Mouse (Mus musculus) cerebellum, adult 2 months (tissue): ENCODE measurements around the gene Chtf18. TPM values are rescaled to one million over a fixed set of nuclear protein-coding genes. Genes with fewer than 3 reads are reported as not detected.
"Not testable (repeated sequence)": the region's sequence is repeated elsewhere in the genome, so short reads cannot be mapped to it uniquely, and the experiment has no call there.

Experiments
- DNase-seq, 2 experiments: peaks; one replicate each; pipeline ENCODE4 v3.0.0; 2021
- H3K27ac ChIP-seq: fragments of 200-500 bp; 2 replicates; pipeline ENCODE4 v1.5.1; 2012; ENCODE audit warnings: low read length, control low read depth, inconsistent platforms; ENCODE audit not compliant: insufficient read depth
- H3K27me3 ChIP-seq: fragments of 200-500 bp; 2 replicates; pipeline ENCODE4 v1.6.1; 2012; ENCODE audit warnings: inconsistent platforms, mild to moderate bottlenecking, low read length, moderate library complexity; ENCODE audit not compliant: control insufficient read depth, insufficient read depth
- H3K4me1 ChIP-seq: fragments of 200-500 bp; 2 replicates; pipeline ENCODE4 v1.6.1; 2011; ENCODE audit warnings: low read length; ENCODE audit not compliant: control insufficient read depth, insufficient read depth
- H3K4me3 ChIP-seq: fragments of 200-500 bp; replicated peaks from 2 replicates; pipeline ENCODE3; 2011; ENCODE audit warnings: mild to moderate bottlenecking, low read depth, low read length, control low read depth; ENCODE audit not compliant: insufficient read depth
- CTCF ChIP-seq: fragments of 200-500 bp; IDR thresholded peaks from 2 replicates; pipeline ENCODE4 v1.5.1; 2011; ENCODE audit warnings: low read depth, mild to moderate bottlenecking, control low read depth, low read length, moderate library complexity, borderline replicate concordance; ENCODE audit not compliant: insufficient read depth
- POLR2A ChIP-seq: fragments of 200-500 bp; IDR thresholded peaks from 2 replicates; pipeline ENCODE4 v1.6.1; 2011; ENCODE audit warnings: low read length, control low read depth, borderline replicate concordance; ENCODE audit not compliant: insufficient read depth
- WGBS: fragments of 180-500 bp; shearing (Covaris S2); methylation state at CpG from one replicate; pipeline ENCODE4 v1.1.7; 2018; 5-methylcytosine and 5-hydroxymethylcytosine counted together
- polyA plus RNA-seq: library from polyadenylated mRNA; depleted of rRNA; stranded (reverse); fragments of >200 nt; gene quantifications from 2 replicates; pipeline ENCODE4 v1.2.3, GENCODE M21; 2012

Chtf18 gene
- polyA plus RNA-seq, 1 experiment, result 3.7 TPM

DNA sequence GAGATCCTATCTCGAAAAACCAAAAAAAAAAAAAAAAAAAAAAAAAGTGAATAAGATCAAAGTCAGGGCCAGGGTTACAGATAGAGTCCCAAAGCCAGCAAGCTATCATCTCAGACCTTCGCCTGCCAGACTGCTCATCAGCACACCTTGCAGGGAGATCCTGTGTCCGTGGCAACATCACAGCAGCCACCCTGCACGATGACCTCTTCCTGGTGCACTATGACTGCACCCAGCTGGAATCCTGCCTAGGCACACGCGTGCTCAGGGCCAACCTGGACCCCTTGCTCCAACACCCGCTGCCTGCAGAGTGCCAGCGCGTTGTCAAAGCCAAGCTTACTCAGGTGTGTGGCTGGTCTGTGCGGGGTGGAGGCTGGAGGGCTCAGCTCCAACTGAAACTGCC lies 17.1 kb upstream of the Chtf18 start:
- 55% methylated on average over 10 of the region's 10 CpGs for WGBS
- Histone ChIP-seq H3K27ac (no peak overlapping the region), H3K4me1 (no peaks in the 10 kb centered on the region), H3K27me3 (no peaks in the 10 kb centered on the region), H3K4me3 (no peak overlapping the region)
- TF ChIP-seq POLR2A, result no peak
- no peak for TF ChIP-seq CTCF
- no peak for DNase-seq

GRCm38 (mm10) chr17:25743831-25744230 lies 16.6 kb upstream of the Chtf18 start:
- WGBS, result 70% methylated on average over 9 of the region's 9 CpGs
- no peaks in the 10 kb centered on the region for H3K4me1 ChIP-seq
- no peak overlapping the region for H3K4me3 ChIP-seq
- H3K27ac ChIP-seq, result no peak overlapping the region
- H3K27me3 ChIP-seq, result no peaks in the 10 kb centered on the region
- TF ChIP-seq CTCF (no peak), POLR2A (no peak)
- DNase-seq, result no peak

DNA sequence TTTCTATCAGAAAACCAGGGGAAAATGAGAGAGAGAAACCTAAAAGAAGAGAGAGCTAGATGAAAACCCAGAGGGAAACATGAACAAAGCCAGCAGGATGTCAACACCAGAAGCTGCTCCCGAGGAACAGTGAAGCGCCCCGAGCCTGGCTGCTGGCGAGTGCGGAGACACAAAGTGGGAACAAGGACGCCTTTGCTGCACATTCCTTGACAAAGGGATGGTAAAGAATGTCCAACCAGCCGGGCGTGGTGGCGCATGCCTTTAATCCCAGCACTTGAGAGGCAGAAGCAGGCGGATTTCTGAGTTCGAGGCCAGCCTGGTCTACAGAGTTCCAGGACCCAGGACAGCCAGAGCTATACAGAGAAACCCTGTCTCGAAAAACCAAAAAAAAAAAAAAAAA lies 14.3 kb upstream of the Chtf18 start:
- H3K4me3 ChIP-seq, DNase-seq, H3K4me1 ChIP-seq, H3K27ac ChIP-seq, H3K27me3 ChIP-seq: not testable (repeated sequence)
- 62% methylated on average over 12 of the region's 12 CpGs for WGBS

- 68% methylated on average over 7 of the region's 7 CpGs for whole genome bisulfite sequencing
- DNase-seq, result no peak
- Histone ChIP-seq H3K27ac (no peak overlapping the region), H3K4me1 (peaks cover 8% of the 10 kb centered on the region; the same call in 1 of the 2 replicates), H3K27me3 (no peaks in the 10 kb centered on the region), H3K4me3 (no peak overlapping the region)
- TF ChIP-seq POLR2A (no peak), CTCF (no peak)
These were observed 11.6 kb upstream of the Chtf18 start for GRCm38 (mm10) chr17:25738861-25739260.

GRCm38 (mm10) chr17:25735745-25736144 lies 8.5 kb upstream of the Chtf18 start, which contains the start of gene Mslnl:
Gene Mslnl (plus strand): TSS chr17:25736042.
- no peak for DNase-seq
- peaks cover 8% of the 10 kb centered on the region; the same call in 1 of the 2 replicates for H3K4me1 ChIP-seq
- no peak within 1 kb of the TSS for H3K27ac ChIP-seq
- H3K27me3 ChIP-seq, result no peaks in the 10 kb centered on the region
- no peak within 1 kb of the TSS for H3K4me3 ChIP-seq
- TF ChIP-seq POLR2A (no peak), CTCF (no peak)
- 48% methylated on average over 3 of the region's 3 CpGs for whole genome bisulfite sequencing

- TF ChIP-seq POLR2A, result no peak
- TF ChIP-seq CTCF, result no peak
- H3K4me3 ChIP-seq, result no peak overlapping the region
- peaks cover 8% of the 10 kb centered on the region; the same call in 1 of the 2 replicates for H3K4me1 ChIP-seq
- no peak overlapping the region for H3K27ac ChIP-seq
- 76% methylated on average over 5 of the region's 5 CpGs for WGBS
- no peak for DNase-seq
- no peaks in the 10 kb centered on the region for H3K27me3 ChIP-seq
These were observed 8.0 kb upstream of the Chtf18 start for GRCm38 (mm10) chr17:25735246-25735645.

DNA sequence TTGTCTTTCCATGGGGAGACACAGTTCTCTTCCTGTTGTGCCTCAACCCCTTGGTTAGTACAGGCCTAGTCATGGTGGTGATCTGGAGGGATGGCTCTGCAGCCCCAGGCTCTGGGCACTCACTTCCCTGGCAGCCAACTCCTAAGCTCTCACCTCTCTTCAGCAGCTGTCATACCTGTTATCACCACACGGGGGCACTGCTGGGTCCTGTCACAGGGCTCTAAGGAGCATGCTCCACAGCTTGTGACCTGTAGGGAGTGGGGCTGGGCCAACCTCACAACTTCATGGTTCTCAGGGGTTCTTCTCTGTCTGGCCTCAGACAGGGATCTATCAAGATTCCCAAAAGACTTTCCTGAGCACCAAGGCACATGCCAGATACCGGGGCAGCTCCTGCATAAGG lies 4.9 kb upstream of the Chtf18 start:
- H3K4me3 ChIP-seq, result no peak overlapping the region
- H3K27ac ChIP-seq, result no peak overlapping the region
- TF ChIP-seq CTCF (peak; percentile 92), POLR2A (no peak)
- peaks cover 9% of the 10 kb centered on the region for H3K4me1 ChIP-seq
- peak; percentile 77 to 86 for DNase-seq
- WGBS, result 19% methylated on average over 2 of the region's 2 CpGs
- H3K27me3 ChIP-seq, result no peaks in the 10 kb centered on the region

DNA sequence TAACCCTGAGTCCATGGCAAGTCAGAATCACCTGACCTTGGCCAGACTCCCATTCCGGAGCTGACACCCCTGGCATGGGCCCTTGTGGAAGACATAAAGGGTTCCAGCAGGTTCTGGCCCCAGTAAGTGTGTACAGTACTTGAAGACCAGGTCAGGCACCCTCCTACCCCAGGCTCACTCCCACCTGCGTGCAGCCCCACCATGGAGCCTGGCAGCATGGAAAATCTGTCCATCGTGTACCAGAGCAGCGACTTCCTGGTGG lies 721 bp upstream of the Chtf18 start:
- Histone ChIP-seq H3K4me1 (peaks cover 9% of the 10 kb centered on the region), H3K27ac (no peak overlapping the region), H3K4me3 (peak overlapping the region; percentile 95), H3K27me3 (no peaks in the 10 kb centered on the region)
- DNase-seq, result no peak
- WGBS, result 10% methylated on average over 4 of the region's 4 CpGs
- no peak for TF ChIP-seq POLR2A
- TF ChIP-seq CTCF, result no peak

DNA sequence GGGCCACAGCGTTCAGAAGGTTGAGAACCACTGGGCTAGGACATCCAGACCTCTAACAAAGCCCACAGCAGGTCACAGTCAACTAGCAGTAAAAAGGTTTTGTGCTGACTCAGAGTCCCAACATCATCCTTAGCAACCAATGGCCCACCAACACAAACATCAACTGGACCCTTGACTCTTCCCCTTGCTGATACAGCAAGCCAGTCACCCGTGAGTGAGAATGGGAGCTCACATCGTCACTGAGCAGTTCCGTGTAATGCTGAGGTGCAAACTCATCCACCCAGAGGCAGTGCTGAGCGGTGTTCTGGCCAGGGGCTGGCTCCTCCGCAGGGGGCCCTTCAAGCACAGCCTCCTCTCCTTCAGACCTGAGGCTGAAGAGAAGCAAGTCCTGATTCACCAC lies 2.0 kb downstream of the Chtf18 start:
- Histone ChIP-seq H3K27ac (no peak overlapping the region), H3K27me3 (no peaks in the 10 kb centered on the region), H3K4me3 (no peak overlapping the region), H3K4me1 (peaks cover 9% of the 10 kb centered on the region)
- DNase-seq, result no peak
- WGBS, result 69% methylated on average over 6 of the region's 6 CpGs
- TF ChIP-seq POLR2A (no peak), CTCF (no peak)

DNA sequence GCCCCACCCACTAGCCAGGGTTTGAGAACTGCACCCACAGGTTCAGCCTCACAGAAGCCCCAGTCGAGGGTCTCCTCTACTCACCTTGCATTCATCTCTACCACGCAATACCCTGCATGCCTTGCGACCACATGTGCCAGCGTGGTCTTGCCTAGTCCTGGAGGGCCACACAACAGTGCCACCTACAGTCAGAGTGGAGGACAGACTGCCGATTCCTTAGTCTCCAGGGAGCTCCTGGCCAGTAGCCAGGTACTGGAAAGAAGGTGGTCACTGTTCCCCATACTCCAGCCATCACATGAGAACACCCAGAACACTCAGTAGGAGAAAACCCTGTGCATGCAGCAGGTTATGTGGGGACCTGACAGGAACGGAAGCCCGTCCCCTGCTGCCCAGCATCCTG lies 3.3 kb downstream of the Chtf18 start:
- Histone ChIP-seq H3K27me3 (no peaks in the 10 kb centered on the region), H3K4me1 (peaks cover 7% of the 10 kb centered on the region), H3K4me3 (no peak overlapping the region), H3K27ac (no peak overlapping the region)
- DNase-seq, result no peak
- TF ChIP-seq POLR2A (no peak), CTCF (no peak)
- WGBS, result 68% methylated on average over 7 of the region's 7 CpGs
